In the genomic region with DNA sequence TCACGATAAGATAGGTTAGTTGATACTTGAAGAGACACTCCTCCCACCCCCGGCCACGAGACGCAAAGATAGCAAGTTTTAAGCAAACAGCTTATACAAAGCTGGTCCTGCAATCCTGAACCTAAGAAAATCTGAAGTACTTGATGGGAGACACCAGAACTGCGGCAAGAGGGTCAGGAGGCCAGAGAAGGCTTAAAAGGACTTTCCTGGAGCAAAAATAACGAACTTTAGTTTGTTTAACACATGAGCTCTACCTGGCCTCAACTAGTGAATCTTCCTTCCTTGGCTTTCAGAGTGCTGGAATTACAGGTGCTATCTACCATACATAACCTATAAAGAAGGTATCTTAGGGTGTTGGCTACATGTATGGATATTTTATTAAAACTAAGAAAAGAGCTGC, we compare ENCODE assay signal across 9 mouse cellular contexts. TPM values are rescaled to one million over a fixed set of nuclear protein-coding genes. Genes with fewer than 3 reads are reported as not detected.
DNase-seq lines count a peak whose midpoint lies in the region; ATAC-seq and TF ChIP-seq lines count a peak whose summit lies in the region.
"Had no signal": no experiment of that assay in that cellular context is flagged by ENCODE, and none has a peak within 500 bp of the region (broad histone marks: within the 10 kb centered on the region; RNA-seq: fewer than 3 reads in every experiment).

No protein-coding gene starts in this region.

- WGBS in heart, embryonic 12.5 days = 14% methylated on average over 6 of the region's 6 CpGs
- WGBS in forebrain, embryonic 16.5 days = 17% methylated on average over 6 of the region's 6 CpGs
- WGBS in liver, postnatal 0 days (ENCODE audit: insufficient replicate concordance) = 16% methylated on average over 6 of the region's 6 CpGs

- no peaks in the 10 kb centered on the region for H3K36me3 ChIP-seq in heart, embryonic 12.5 days
- no peaks in the 10 kb centered on the region for H3K36me3 ChIP-seq in ES-Bruce4 (ENCODE audit: control insufficient read depth, insufficient read depth, low read length, poor library complexity, severe bottlenecking)
- no peaks in the 10 kb centered on the region for H3K36me3 ChIP-seq in forebrain, embryonic 16.5 days (ENCODE audit: control insufficient read depth, insufficient read depth)
- no peaks in the 10 kb centered on the region for H3K36me3 ChIP-seq in liver, postnatal 0 days (replicated peaks; ENCODE audit: insufficient read depth, low read length)

- no peak overlapping the region for H3K4me3 ChIP-seq in heart, embryonic 12.5 days
- no peak overlapping the region for H3K4me3 ChIP-seq in ES-Bruce4 (ENCODE audit: low read depth, low read length)
- H3K4me3 ChIP-seq in forebrain, embryonic 16.5 days (replicated peaks; ENCODE audit: low read length) = peak overlapping the region; percentile 26
- H3K4me3 ChIP-seq in liver, postnatal 0 days (ENCODE audit: low read depth, low read length) = peak overlapping the region; percentile 50; the same call in 1 of the 2 replicates

- no peak for TF ChIP-seq EP300 in ES-Bruce4 (IDR thresholded peaks at IDR 0.05; ENCODE audit: insufficient read depth, low read depth, low read length)
- TF ChIP-seq EP300 in liver, postnatal 0 days (IDR thresholded peaks at IDR 0.05; ENCODE audit: low read depth) = no peak

- no peak for TF ChIP-seq POLR2A in ES-Bruce4 (IDR thresholded peaks at IDR 0.05; ENCODE audit: insufficient read depth, low read length)

- H3K9ac ChIP-seq in heart, embryonic 12.5 days = no peak overlapping the region
- H3K9ac ChIP-seq in ES-Bruce4 (ENCODE audit: low read depth, poor library complexity, severe bottlenecking) = peak overlapping the region; percentile 42
- H3K9ac ChIP-seq in forebrain, embryonic 16.5 days (replicated peaks; ENCODE audit: low read depth, low read length) = no peak overlapping the region
- no peak overlapping the region; the same call in 1 of the 2 replicates for H3K9ac ChIP-seq in liver, postnatal 0 days (replicated peaks)

- no peak overlapping the region for H3K27ac ChIP-seq in heart, embryonic 12.5 days (ENCODE audit: poor library complexity, severe bottlenecking)
- H3K27ac ChIP-seq in ES-Bruce4 (ENCODE audit: insufficient read depth, low read length) = no peak overlapping the region
- no peak overlapping the region for H3K27ac ChIP-seq in forebrain, embryonic 16.5 days (ENCODE audit: low read length)
- H3K27ac ChIP-seq in liver, postnatal 0 days (ENCODE audit: low read depth) = no peak overlapping the region

- no peak for TF ChIP-seq CTCF in ES-Bruce4 (IDR thresholded peaks at IDR 0.05; ENCODE audit: low read depth, low read length)
- TF ChIP-seq CTCF in liver, postnatal 0 days (IDR thresholded peaks at IDR 0.05; ENCODE audit: low read depth) = no peak

- ATAC-seq in heart, embryonic 12.5 days (ENCODE audit: insufficient number of reproducible peaks, low FRiP score) = no peak
- ATAC-seq in forebrain, embryonic 16.5 days = no peak
- no peak for ATAC-seq in liver, postnatal 0 days

- no peaks in the 10 kb centered on the region for H3K9me3 ChIP-seq in heart, embryonic 12.5 days (replicated peaks)
- H3K9me3 ChIP-seq in ES-Bruce4 (replicated peaks; ENCODE audit: control insufficient read depth, insufficient read depth, low read length, poor library complexity, severe bottlenecking) = no peaks in the 10 kb centered on the region
- H3K9me3 ChIP-seq in forebrain, embryonic 16.5 days (ENCODE audit: control insufficient read depth, low read length) = no peaks in the 10 kb centered on the region
- no peaks in the 10 kb centered on the region for H3K9me3 ChIP-seq in liver, postnatal 0 days (ENCODE audit: low read length)

- peaks cover 28% of the 10 kb centered on the region for H3K4me1 ChIP-seq in heart, embryonic 12.5 days (replicated peaks)
- peaks cover 9% of the 10 kb centered on the region for H3K4me1 ChIP-seq in ES-Bruce4 (ENCODE audit: control insufficient read depth, insufficient read depth, low read length)
- H3K4me1 ChIP-seq in forebrain, embryonic 16.5 days (replicated peaks; ENCODE audit: control insufficient read depth, insufficient read depth, low read length) = peaks cover 22% of the 10 kb centered on the region
- H3K4me1 ChIP-seq in liver, postnatal 0 days (ENCODE audit: insufficient read depth) = peaks cover 21% of the 10 kb centered on the region

- H3K27me3 ChIP-seq in heart, embryonic 12.5 days (replicated peaks) = peaks cover 37% of the 10 kb centered on the region
- no peaks in the 10 kb centered on the region for H3K27me3 ChIP-seq in ES-Bruce4 (ENCODE audit: control insufficient read depth, insufficient read depth, low read length, poor library complexity, severe bottlenecking)
- peaks cover 13% of the 10 kb centered on the region for H3K27me3 ChIP-seq in forebrain, embryonic 16.5 days (replicated peaks; ENCODE audit: control insufficient read depth, insufficient read depth, low read length)
- peaks cover 52% of the 10 kb centered on the region for H3K27me3 ChIP-seq in liver, postnatal 0 days (ENCODE audit: insufficient read depth, low read length)

- H3K4me2 ChIP-seq in heart, embryonic 12.5 days = peak overlapping the region; percentile 59
- H3K4me2 ChIP-seq in forebrain, embryonic 16.5 days (ENCODE audit: low read length) = peak overlapping the region; percentile 45; the same call in 1 of the 2 replicates
- peak overlapping the region; percentile 62 for H3K4me2 ChIP-seq in liver, postnatal 0 days (ENCODE audit: low read depth, low read length)

- no peak for DNase-seq in heart, adult 9 months (ENCODE audit: low spot score in 2 of 2)
- no peak for DNase-seq in liver, postnatal 0 days
- no peak for DNase-seq in layer of hippocampus, adult 8-10 months (ENCODE audit: low spot score in 2 of 2)
- DNase-seq in cerebellum, adult 8-10 months = no peak
- DNase-seq in adrenal gland, adult 18-20 months (ENCODE audit: low spot score in 2 of 2) = no peak

RNA-seq across cellular contexts. Expression of gene Ybx2, which starts 0.9 kb away (rescaled TPM):
- 2.0 and 2.6 TPM in 2 replicates for polyA plus RNA-seq in heart, embryonic 12.5 days (2016; fragmentation: Nextera tagmentation; extraction: Ambion mirVana)
- polyA plus RNA-seq in ES-Bruce4 (2011; ENCODE audit: insufficient read depth, insufficient read length, low read depth, missing spikeins) = 55.2 and 57.2 TPM in 2 replicates
- polyA plus RNA-seq in forebrain, embryonic 16.5 days (2015; fragmentation: Nextera tagmentation; extraction: Ambion mirVana) = 3.3 and 3.4 TPM in 2 replicates
- not detected in 2 replicates for polyA plus RNA-seq in liver, postnatal 0 days (2015; fragmentation: Nextera tagmentation; extraction: Ambion mirVana)
- 10 to 100 TPM; 10.6 to 18.7 (median 13.9) TPM for total RNA-seq in layer of hippocampus, adult 8-10 months (2022)
- 10 to 100 TPM; 14.2 to 32.6 TPM for total RNA-seq in adrenal gland, adult 18-20 months (2021)
- polyA plus RNA-seq: CD4-positive, CD25-positive, alpha-beta regulatory T cell, adult 4 months had no signal

RNA-seq across cellular contexts. Expression of gene Eif5a, which starts 12.9 kb away (rescaled TPM):
- polyA plus RNA-seq in heart, embryonic 12.5 days (2016; fragmentation: Nextera tagmentation; extraction: Ambion mirVana) = 1,286 and 1,307 TPM in 2 replicates
- polyA plus RNA-seq in ES-Bruce4 (2011; ENCODE audit: insufficient read depth, insufficient read length, low read depth, missing spikeins) = 1,015 and 1,063 TPM in 2 replicates
- 1,142 and 1,181 TPM in 2 replicates for polyA plus RNA-seq in forebrain, embryonic 16.5 days (2015; fragmentation: Nextera tagmentation; extraction: Ambion mirVana)
- polyA plus RNA-seq in liver, postnatal 0 days (2015; fragmentation: Nextera tagmentation; extraction: Ambion mirVana) = 872 and 914 TPM in 2 replicates
- 100 to 1,000 TPM; 395 to 425 (median 420) TPM for total RNA-seq in layer of hippocampus, adult 8-10 months (2022)
- total RNA-seq in adrenal gland, adult 18-20 months (2021) = 100 to 1,000 TPM; 579 to 673 TPM

RNA-seq across cellular contexts. Expression of gene Slc2a4, which starts 13.3 kb away (rescaled TPM):
- 25.9 and 28.8 TPM in 2 replicates for polyA plus RNA-seq in heart, embryonic 12.5 days (2016; fragmentation: Nextera tagmentation; extraction: Ambion mirVana)
- 2.7 and 3.2 TPM in 2 replicates for polyA plus RNA-seq in ES-Bruce4 (2011; ENCODE audit: insufficient read depth, insufficient read length, low read depth, missing spikeins)
- 6.6 and 6.7 TPM in 2 replicates for polyA plus RNA-seq in forebrain, embryonic 16.5 days (2015; fragmentation: Nextera tagmentation; extraction: Ambion mirVana)
- polyA plus RNA-seq in liver, postnatal 0 days (2015; fragmentation: Nextera tagmentation; extraction: Ambion mirVana) = 7.7 and 10.4 TPM in 2 replicates
- total RNA-seq in layer of hippocampus, adult 8-10 months (2022) = 1 to 10 TPM; 3.0 to 4.6 (median 3.8) TPM
- 100 to 1,000 TPM in 1 of 2 experiments, 10 to 100 TPM in 1; 70.7 to 200 TPM for total RNA-seq in adrenal gland, adult 18-20 months (2021)
- polyA plus RNA-seq: CD4-positive, CD25-positive, alpha-beta regulatory T cell, adult 4 months had no signal

RNA-seq across cellular contexts. Expression of gene Gps2, which starts 21.0 kb away (rescaled TPM):
- polyA plus RNA-seq in heart, embryonic 12.5 days (2016; fragmentation: Nextera tagmentation; extraction: Ambion mirVana) = 49.2 and 50.6 TPM in 2 replicates
- polyA plus RNA-seq in ES-Bruce4 (2011; ENCODE audit: insufficient read depth, insufficient read length, low read depth, missing spikeins) = 23.9 and 24.4 TPM in 2 replicates
- polyA plus RNA-seq in forebrain, embryonic 16.5 days (2015; fragmentation: Nextera tagmentation; extraction: Ambion mirVana) = 81.2 and 91.8 TPM in 2 replicates
- 46.1 and 48.9 TPM in 2 replicates for polyA plus RNA-seq in liver, postnatal 0 days (2015; fragmentation: Nextera tagmentation; extraction: Ambion mirVana)
- total RNA-seq in layer of hippocampus, adult 8-10 months (2022) = 10 to 100 TPM; 28.2 to 44.5 (median 38.4) TPM
- total RNA-seq in adrenal gland, adult 18-20 months (2021) = 10 to 100 TPM; 47.3 to 52.4 TPM

RNA-seq across cellular contexts. Expression of gene Cldn7, which starts 29.9 kb away (rescaled TPM):
- polyA plus RNA-seq in heart, embryonic 12.5 days (2016; fragmentation: Nextera tagmentation; extraction: Ambion mirVana) = 2.1 and 2.5 TPM in 2 replicates
- 106 and 144 TPM in 2 replicates for polyA plus RNA-seq in ES-Bruce4 (2011; ENCODE audit: insufficient read depth, insufficient read length, low read depth, missing spikeins)
- 0.84 TPM in 1 of 2 replicates, not detected in the other for polyA plus RNA-seq in forebrain, embryonic 16.5 days (2015; fragmentation: Nextera tagmentation; extraction: Ambion mirVana)
- polyA plus RNA-seq in liver, postnatal 0 days (2015; fragmentation: Nextera tagmentation; extraction: Ambion mirVana) = 4.1 and 4.4 TPM in 2 replicates
- total RNA-seq in layer of hippocampus, adult 8-10 months (2022) = not detected
- total RNA-seq in adrenal gland, adult 18-20 months (2021) = under 1 TPM in 1 of 2 experiments, not detected in 1; 0.66 TPM
- polyA plus RNA-seq: CD4-positive, CD25-positive, alpha-beta regulatory T cell, adult 4 months had no signal

Comparison
In these comparisons a context has a peak if more than half of its experiments do, and no peak if none do; other contexts are left out.
1. H3K4me3 ChIP-seq: peak in forebrain, embryonic 16.5 days (single experiment) and liver, postnatal 0 days (single experiment); none in heart, embryonic 12.5 days (single experiment) and ES-Bruce4 (single experiment).
2. RNA of gene Ybx2, which starts 0.9 kb away (polyA plus RNA-seq): 55.2 to 57.2 TPM in ES-Bruce4; 3.3 to 3.4 TPM in forebrain, embryonic 16.5 days, 2.0 to 2.6 TPM in heart, embryonic 12.5 days and not detected in liver, postnatal 0 days; every median in the first group is over 10 times any median in the second.
3. Peak in every context shown above with its lines, with median percentiles within 50 percentile points of each other: H3K4me2 ChIP-seq.